Mouse (Mus musculus) myocyte (in vitro differentiated cells): Measurements from ENCODE around the gene Tpcn1.

ENCODE experiments used
- CEBPB ChIP-seq: IDR thresholded peaks from 2 replicates; pipeline ENCODE4 v1.6.1; 2011; ENCODE audit warnings: mild to moderate bottlenecking, moderate library complexity; ENCODE audit not compliant: poor library complexity, insufficient read depth, severe bottlenecking
- E2F4 ChIP-seq: IDR thresholded peaks from one replicate; pipeline ENCODE4 v1.6.1; 2011; ENCODE audit warnings: mild to moderate bottlenecking, control low read depth, moderate library complexity; ENCODE audit not compliant: insufficient read depth
- MYOD1 ChIP-seq, 3 experiments: IDR thresholded peaks; one replicate each; pipeline ENCODE4 v1.6.1; 2011; ENCODE audit warnings: control low read depth in 2 of 3, low read depth in 2 of 3, mild to moderate bottlenecking in 2 of 3, moderate library complexity in 1 of 3; ENCODE audit not compliant: insufficient read length in 2 of 3, control insufficient read depth in 1 of 3
- MYOG ChIP-seq, 3 experiments: IDR thresholded peaks; one replicate each; pipeline ENCODE4 v1.6.1; 2011; ENCODE audit warnings: control low read depth in 2 of 3, low read depth in 2 of 3, mild to moderate bottlenecking in 2 of 3; ENCODE audit not compliant: insufficient read length in 2 of 3, control insufficient read depth in 1 of 3, insufficient read depth in 1 of 3
- POLR2A ChIP-seq: IDR thresholded peaks from one replicate; pipeline ENCODE4 v1.6.1; 2011; ENCODE audit warnings: low read depth, mild to moderate bottlenecking, control low read depth, moderate library complexity; ENCODE audit not compliant: insufficient read length
- POLR2AphosphoS2 ChIP-seq: IDR thresholded peaks from one replicate; pipeline ENCODE4 v1.6.1; 2011; ENCODE audit warnings: low read depth, control low read depth; ENCODE audit not compliant: insufficient read length
- REST ChIP-seq: IDR thresholded peaks from one replicate; pipeline ENCODE4 v1.6.1; 2011; ENCODE audit warnings: mild to moderate bottlenecking, control low read depth, moderate library complexity; ENCODE audit not compliant: insufficient read depth, insufficient read length
- TCF12 ChIP-seq: IDR thresholded peaks from one replicate; pipeline ENCODE4 v1.6.1; 2011; ENCODE audit warnings: mild to moderate bottlenecking, control low read depth; ENCODE audit not compliant: poor library complexity, insufficient read depth, severe bottlenecking
- TCF3 ChIP-seq: IDR thresholded peaks from one replicate; pipeline ENCODE4 v1.6.1; 2011; ENCODE audit warnings: low read depth, control low read depth; ENCODE audit not compliant: insufficient read length
- USF1 ChIP-seq: IDR thresholded peaks from one replicate; pipeline ENCODE4 v1.6.1; 2011; ENCODE audit warnings: low read depth, mild to moderate bottlenecking, control low read depth, moderate library complexity

DNA sequence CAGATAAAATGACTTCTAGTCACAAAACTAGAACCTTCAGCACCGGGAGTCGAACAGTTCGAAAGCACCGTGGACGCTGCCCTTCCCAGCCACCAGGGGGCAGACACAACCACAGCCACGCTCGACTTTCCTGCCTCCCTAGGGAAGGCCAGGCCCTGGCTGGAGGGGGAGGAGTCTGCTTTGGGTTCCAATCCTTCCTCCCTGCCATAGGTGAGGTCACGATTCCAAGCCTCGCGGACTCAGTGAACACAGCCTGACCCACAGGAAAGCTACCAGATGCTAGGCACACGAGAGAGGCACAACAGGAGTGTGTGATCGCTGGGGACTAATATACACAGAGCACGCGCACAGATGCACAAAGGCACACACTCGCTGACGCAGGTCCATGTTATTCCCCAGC, 83.1 kb downstream of the Tpcn1 start:
- no peak for TF ChIP-seq POLR2A
- TF ChIP-seq E2F4, result no peak
- TF ChIP-seq MYOD1 (IDR thresholded peaks at IDR 0.05; ENCODE audit: control insufficient read depth in 1 of 3, insufficient read length in 2 of 3, low read depth in 2 of 3), result no peak
- TF ChIP-seq USF1, result no peak
- no peak for TF ChIP-seq REST
- no peak for TF ChIP-seq MYOG (IDR thresholded peaks at IDR 0.05; ENCODE audit: control insufficient read depth in 1 of 3, insufficient read depth in 1 of 3, insufficient read length in 2 of 3, low read depth in 2 of 3)
- TF ChIP-seq TCF12, result no peak
- no peak for TF ChIP-seq TCF3
- no peak for TF ChIP-seq POLR2AphosphoS2
- no peak for TF ChIP-seq CEBPB
